Mouse (Mus musculus) liver, adult 2 months (tissue): Measurements from ENCODE around the gene Oprd1. TPM values are rescaled to one million over a fixed set of nuclear protein-coding genes. Genes with fewer than 3 reads are reported as not detected.

ENCODE experiments used
- DNase-seq: peaks from one replicate; pipeline ENCODE4 v3.0.0-alpha.2; 2011; ENCODE audit warnings: low read depth, low spot score; ENCODE audit errors: extremely low read depth
- H3K27ac ChIP-seq: fragments of 200-500 bp; replicated peaks from 2 replicates; pipeline ENCODE4 v1.5.1; 2012; ENCODE audit warnings: low read depth, mild to moderate bottlenecking, control low read depth, inconsistent platforms, low read length; ENCODE audit not compliant: insufficient read depth
- H3K27me3 ChIP-seq: fragments of 200-500 bp; 2 replicates; pipeline ENCODE4 v1.6.1; 2012; ENCODE audit warnings: mild to moderate bottlenecking, moderate library complexity, low read length, inconsistent platforms; ENCODE audit not compliant: control insufficient read depth, insufficient read depth
- H3K36me3 ChIP-seq: fragments of 200-500 bp; 2 replicates; pipeline ENCODE4 v1.6.1; 2012; ENCODE audit warnings: low read length, inconsistent platforms; ENCODE audit not compliant: control insufficient read depth, insufficient read depth
- H3K4me1 ChIP-seq: fragments of 200-500 bp; 2 replicates; pipeline ENCODE4 v1.6.1; 2011; ENCODE audit warnings: low read length; ENCODE audit not compliant: control insufficient read depth, insufficient read depth
- H3K4me3 ChIP-seq: fragments of 200-500 bp; 2 replicates; pipeline ENCODE4 v1.5.1; 2011; ENCODE audit warnings: low read depth, mild to moderate bottlenecking, control low read depth, low read length, moderate library complexity; ENCODE audit not compliant: insufficient read depth
- H3K79me2 ChIP-seq: fragments of 200-500 bp; 2 replicates; pipeline ENCODE4 v1.6.1; 2012; ENCODE audit warnings: inconsistent platforms, mild to moderate bottlenecking, low read length, moderate library complexity; ENCODE audit not compliant: control insufficient read depth, insufficient read depth
- H3K9ac ChIP-seq: fragments of 200-500 bp; 2 replicates; pipeline ENCODE4 v1.6.1; 2012; ENCODE audit warnings: low read depth, mild to moderate bottlenecking, control low read depth, inconsistent platforms, low read length
- CTCF ChIP-seq: fragments of 200-500 bp; IDR thresholded peaks from 2 replicates; pipeline ENCODE4 v1.5.1; 2011; ENCODE audit warnings: low read depth, low read length, control low read depth
- POLR2A ChIP-seq: fragments of 200-500 bp; IDR thresholded peaks from 2 replicates; pipeline ENCODE4 v1.6.1; 2011; ENCODE audit warnings: low read length, control low read depth; ENCODE audit not compliant: insufficient read depth; ENCODE audit errors: extremely low read depth
- WGBS: fragments of 180-500 bp; shearing (Covaris S2); methylation state at CpG from one replicate; pipeline ENCODE4 v1.1.7; 2018; 5-methylcytosine and 5-hydroxymethylcytosine counted together
- polyA plus RNA-seq: library from polyadenylated mRNA; depleted of rRNA; stranded (reverse); fragments of >200 nt; gene quantifications from 2 replicates; pipeline ENCODE4 v1.2.3, GENCODE M21; 2012
- total RNA-seq: library from RNA; depleted of rRNA; stranded (reverse); fragments of >200 nt; gene quantifications from 2 replicates; pipeline ENCODE4 v1.2.3, GENCODE M21; 2014

The Oprd1 gene
- total and polyA plus RNA-seq, 2 experiments = not detected

DNA sequence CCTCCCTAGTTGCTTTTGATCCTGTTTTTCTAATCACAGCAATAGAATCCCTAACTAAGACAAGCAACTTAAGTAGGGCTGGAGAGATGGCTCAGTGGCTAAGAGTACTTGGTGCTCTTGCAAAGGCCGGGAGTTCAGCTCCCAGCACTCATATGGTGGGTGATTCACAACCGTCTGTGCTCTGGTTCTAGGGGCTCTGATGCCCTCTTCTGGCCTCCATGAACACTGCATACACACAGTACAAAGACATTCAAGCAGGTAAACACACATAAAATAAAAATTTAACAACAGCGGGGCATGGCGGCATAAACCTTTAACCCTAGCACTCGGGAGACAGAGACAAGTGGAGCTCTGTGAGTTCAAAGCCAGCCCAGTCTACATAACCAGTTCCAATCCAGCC, 1.9 kb upstream of the Oprd1 start:
- TF ChIP-seq CTCF (no peak), POLR2A (no peak)
- Histone ChIP-seq H3K4me1 (no peaks in the 10 kb centered on the region), H3K9ac (no peak overlapping the region), H3K4me3 (no peak overlapping the region), H3K27me3 (peaks cover 11% of the 10 kb centered on the region), H3K36me3 (no peaks in the 10 kb centered on the region), H3K27ac (no peak overlapping the region), H3K79me2 (no peaks in the 10 kb centered on the region)
- 75% methylated on average over 5 of the region's 5 CpGs for whole genome bisulfite sequencing
- no peak for DNase-seq

DNA sequence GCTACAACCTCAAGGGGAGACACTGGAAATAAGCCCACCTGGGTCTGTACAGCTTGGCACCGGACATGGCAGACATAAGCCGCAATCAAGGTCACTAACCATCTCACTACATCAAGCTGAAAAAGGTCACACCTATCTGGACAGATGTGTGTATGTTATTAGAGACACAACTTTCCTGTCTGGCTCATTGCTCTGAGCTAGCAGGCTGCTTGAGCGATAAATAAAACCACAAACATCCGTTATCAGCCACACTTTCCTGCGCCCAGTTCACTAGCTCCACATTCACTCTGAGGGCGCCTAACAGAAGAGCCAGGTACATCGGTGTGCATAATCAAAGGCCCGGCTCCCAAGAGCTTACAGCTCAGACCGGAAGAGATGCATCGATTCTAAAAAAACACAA, 806 bp upstream of the Oprd1 start:
- Histone ChIP-seq H3K79me2 (no peaks in the 10 kb centered on the region), H3K27me3 (peaks cover 11% of the 10 kb centered on the region), H3K4me1 (no peaks in the 10 kb centered on the region), H3K36me3 (no peaks in the 10 kb centered on the region), H3K4me3 (no peak overlapping the region), H3K9ac (no peak overlapping the region), H3K27ac (no peak overlapping the region)
- 34% methylated on average over 10 of the region's 10 CpGs for WGBS
- TF ChIP-seq POLR2A (no peak), CTCF (no peak)
- no peak for DNase-seq

DNA sequence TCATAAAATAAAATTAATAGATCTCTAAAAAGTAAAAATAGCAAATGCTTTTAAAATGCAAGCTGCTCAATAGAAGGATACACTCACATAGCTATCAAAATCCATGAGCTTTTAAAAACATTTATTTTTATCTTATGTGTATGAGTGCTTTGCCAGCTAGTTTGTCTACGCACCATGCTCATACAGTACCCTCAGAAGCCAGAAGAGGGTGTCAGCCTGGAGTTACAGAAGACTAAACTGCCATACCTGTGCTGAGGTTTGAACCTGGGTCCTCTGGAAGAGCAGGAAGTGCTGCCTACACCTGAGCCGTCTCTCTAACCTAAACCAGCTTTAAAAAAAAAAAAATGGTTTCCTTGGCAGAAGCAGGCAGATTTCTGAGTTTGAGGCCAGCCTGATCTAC, 5.6 kb downstream of the Oprd1 start:
- Histone ChIP-seq H3K36me3 (no peaks in the 10 kb centered on the region), H3K4me1 (no peaks in the 10 kb centered on the region), H3K27me3 (peaks cover 4% of the 10 kb centered on the region; the same call in 1 of the 2 replicates), H3K79me2 (no peaks in the 10 kb centered on the region), H3K9ac (no peak overlapping the region), H3K4me3 (no peak overlapping the region), H3K27ac (no peak overlapping the region)
- no peak for TF ChIP-seq POLR2A
- TF ChIP-seq CTCF = no peak
- WGBS = 87% methylated on average over 2 of the region's 2 CpGs
- no peak for DNase-seq

DNA sequence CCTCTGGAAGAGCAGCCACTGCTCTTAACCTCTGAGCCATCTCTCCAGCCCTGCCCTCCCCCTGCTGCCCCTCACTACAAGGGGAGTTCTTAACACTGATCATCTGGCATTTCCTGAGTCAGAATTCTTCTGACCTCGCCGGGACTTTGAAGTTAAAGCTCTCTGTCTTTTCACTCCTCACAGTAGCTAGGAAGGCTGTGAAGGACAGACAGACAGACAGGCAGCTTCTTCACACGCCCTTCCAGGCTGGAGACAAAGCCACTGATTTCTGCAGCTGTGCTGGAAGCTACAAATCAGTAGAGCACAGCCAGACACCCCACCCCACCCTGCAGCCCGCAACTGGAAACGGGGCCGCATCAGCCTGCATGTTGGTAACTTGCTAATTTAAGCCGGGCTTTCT, 7.3 kb downstream of the Oprd1 start:
- TF ChIP-seq CTCF (no peak), POLR2A (no peak)
- 81% methylated on average over 7 of the region's 7 CpGs for WGBS

DNA sequence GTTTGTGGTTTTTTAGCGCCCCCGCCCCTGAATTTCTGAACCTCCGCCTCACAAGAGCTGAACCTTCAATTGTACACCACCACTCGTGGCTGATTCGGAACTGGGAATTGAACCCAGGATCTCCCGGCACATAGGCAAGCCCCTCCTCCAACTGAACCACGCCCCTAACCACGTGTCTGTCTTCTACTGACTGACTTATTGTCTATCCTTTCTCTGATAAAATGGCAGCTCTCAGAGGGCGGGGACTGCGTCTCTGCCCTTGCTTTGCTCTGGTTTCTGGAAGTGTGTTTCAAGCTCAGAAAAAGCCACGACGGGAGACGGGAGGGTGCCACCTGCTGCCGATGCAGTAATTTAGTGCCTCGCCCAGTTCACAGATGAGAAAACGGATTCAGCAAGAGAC, 10.4 kb downstream of the Oprd1 start:
- TF ChIP-seq CTCF (no peak), POLR2A (no peak)
- no peak for DNase-seq
- Histone ChIP-seq H3K9ac (no peak overlapping the region), H3K36me3 (no peaks in the 10 kb centered on the region), H3K79me2 (no peaks in the 10 kb centered on the region), H3K4me1 (no peaks in the 10 kb centered on the region), H3K4me3 (no peak overlapping the region), H3K27me3 (no peaks in the 10 kb centered on the region), H3K27ac (no peak overlapping the region)
- 80% methylated on average over 16 of the region's 16 CpGs for WGBS

More for the DNA sequence above, 7.3 kb downstream of the Oprd1 start:
- no peak overlapping the region for H3K27ac ChIP-seq
- no peak overlapping the region for H3K4me3 ChIP-seq
- no peaks in the 10 kb centered on the region for H3K4me1 ChIP-seq
- H3K9ac ChIP-seq = no peak overlapping the region
- no peak for DNase-seq
- H3K79me2 ChIP-seq = no peaks in the 10 kb centered on the region
- H3K36me3 ChIP-seq = no peaks in the 10 kb centered on the region
- H3K27me3 ChIP-seq = no peaks in the 10 kb centered on the region

DNA sequence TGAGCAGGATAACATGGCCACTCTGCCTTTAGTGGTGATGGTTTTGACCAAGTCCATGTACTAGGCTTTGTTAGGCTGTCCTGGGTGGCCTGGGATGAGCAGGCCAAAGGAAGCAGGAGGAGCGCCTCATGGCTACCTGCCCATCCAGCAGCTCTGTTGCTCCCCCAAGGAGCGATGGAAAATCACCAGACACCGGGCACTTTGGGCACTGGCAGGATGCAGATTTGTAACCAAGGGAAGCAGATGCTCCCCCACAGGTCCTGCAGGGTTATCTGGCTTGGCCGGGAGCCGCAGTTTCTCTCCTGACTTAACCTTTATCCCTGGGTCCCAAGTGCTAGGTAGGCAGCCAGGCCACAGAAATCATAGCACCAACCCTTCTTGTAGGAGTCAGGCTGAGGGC, 10.9 kb downstream of the Oprd1 start:
- no peaks in the 10 kb centered on the region for H3K4me1 ChIP-seq
- DNase-seq = no peak
- H3K9ac ChIP-seq = no peak overlapping the region
- no peak overlapping the region for H3K4me3 ChIP-seq
- H3K36me3 ChIP-seq = no peaks in the 10 kb centered on the region
- 60% methylated on average over 5 of the region's 5 CpGs for WGBS
- no peak overlapping the region for H3K27ac ChIP-seq
- no peaks in the 10 kb centered on the region for H3K79me2 ChIP-seq
- H3K27me3 ChIP-seq = no peaks in the 10 kb centered on the region
- no peak for TF ChIP-seq POLR2A
- no peak for TF ChIP-seq CTCF

DNA sequence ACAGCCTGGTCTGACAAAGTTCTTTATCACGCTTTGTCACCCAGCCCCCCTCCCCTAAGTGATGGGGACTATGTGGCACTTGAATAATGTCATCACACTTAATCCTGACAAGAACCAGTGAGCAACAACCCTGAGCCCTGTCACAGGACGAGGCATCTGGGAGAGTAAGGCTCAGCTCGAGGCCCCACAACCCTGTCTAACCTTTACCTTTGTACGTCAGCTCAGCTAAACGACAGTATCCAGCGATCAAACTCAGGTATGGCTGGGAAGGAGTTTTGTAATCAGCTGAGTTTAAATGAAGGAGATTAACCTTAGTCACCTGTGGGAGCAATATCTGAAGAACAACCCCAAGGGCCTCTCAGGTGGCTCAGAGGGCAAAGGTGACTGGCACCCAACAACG, 12.0 kb downstream of the Oprd1 start:
- 85% methylated on average over 7 of the region's 7 CpGs for WGBS
- no peak overlapping the region for H3K9ac ChIP-seq
- H3K27ac ChIP-seq = no peak overlapping the region
- H3K27me3 ChIP-seq = no peaks in the 10 kb centered on the region
- TF ChIP-seq CTCF (no peak), POLR2A (no peak)
- H3K4me1 ChIP-seq = no peaks in the 10 kb centered on the region
- no peaks in the 10 kb centered on the region for H3K79me2 ChIP-seq
- no peak for DNase-seq
- H3K36me3 ChIP-seq = no peaks in the 10 kb centered on the region
- no peak overlapping the region for H3K4me3 ChIP-seq
